ENCODE assay signal across 7 mouse cellular contexts in the genomic region with DNA sequence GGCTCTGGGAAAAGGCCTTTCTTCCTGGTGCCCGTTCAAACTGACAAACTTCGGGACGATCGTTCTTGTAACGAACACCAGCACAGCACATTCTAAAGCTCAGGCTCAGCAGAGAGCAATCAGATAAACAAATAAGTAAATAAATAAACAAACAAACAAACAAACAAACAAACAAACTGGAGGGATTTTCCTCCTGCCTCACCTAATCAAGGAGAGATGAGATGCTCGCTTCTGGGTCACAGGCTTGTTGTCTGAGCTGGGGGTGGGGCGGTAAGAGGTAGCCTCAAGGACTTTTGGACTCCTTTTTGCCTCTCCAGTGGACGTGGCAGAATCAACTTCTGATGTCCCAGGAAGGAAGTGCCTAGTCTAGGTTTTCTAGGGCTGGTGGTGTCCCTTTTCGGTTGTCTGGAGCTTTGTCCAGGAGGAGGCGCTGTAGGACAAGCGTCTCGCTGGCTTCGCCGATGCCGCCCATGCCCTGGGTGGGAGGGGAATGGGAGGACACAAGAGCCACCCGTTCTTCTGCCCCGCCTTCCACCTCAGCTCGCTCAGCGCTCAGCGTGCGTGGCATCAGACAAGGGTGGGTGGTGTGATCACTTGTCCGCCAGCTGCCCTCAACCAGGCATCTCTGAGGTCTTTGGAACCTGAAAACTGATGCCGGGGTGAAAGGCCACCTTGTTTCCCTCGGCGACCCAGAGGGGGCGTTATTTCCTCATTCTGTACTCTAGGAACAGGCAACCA. TPM values are rescaled to one million over a fixed set of nuclear protein-coding genes. Genes with fewer than 3 reads are reported as not detected.
DNase-seq lines count a peak whose midpoint lies in the region; ATAC-seq and TF ChIP-seq lines count a peak whose summit lies in the region.

No protein-coding gene starts in this region.

- H3K36me3 ChIP-seq in megakaryocyte, embryonic 14.5 days (replicated peaks; ENCODE audit: low read length), result no peaks in the 10 kb centered on the region

- no peak overlapping the region for H3K4me3 ChIP-seq in left cerebral cortex, adult 2 months
- H3K4me3 ChIP-seq in megakaryocyte, embryonic 14.5 days (replicated peaks), result peak overlapping the region; percentile 89

- peak; percentile 98 for DNase-seq in adipocyte (ENCODE audit: low spot score)
- DNase-seq in gastrocnemius, postnatal 14 days, result peak; percentile 91
- DNase-seq in induced T-regulatory cell, adult 2 months (ENCODE audit: low read depth), result peak; percentile 82
- peak; percentile 70 to 73 for DNase-seq in left cerebral cortex, adult 2 months (ENCODE audit: extremely low spot score in 1 of 2, low spot score in 2 of 2)
- DNase-seq in skeletal muscle tissue, adult 2 months (ENCODE audit: low read depth, low spot score), result peak; percentile 77

- intact Hi-C loops in gastrocnemius, postnatal 14 days (cut with DNase I; ENCODE audit: low total_unique reads), result loop anchor here (2.0 to 10.0 kb wide), 3 partner anchors 247 to 879 kb away; no protein-coding TSS in a partner anchor
- intact Hi-C loops in left cerebral cortex, adult 2 months (cut with DNase I), result loop anchor here (1.0 to 5.0 kb wide), 4 partner anchors 249 to 597 kb away; no protein-coding TSS in a partner anchor

- H3K4me1 ChIP-seq in megakaryocyte, embryonic 14.5 days, result peaks cover 28% of the 10 kb centered on the region

- peak; percentile 74 for TF ChIP-seq CTCF in left cerebral cortex, adult 2 months (IDR thresholded peaks at IDR 0.05)

- no peaks in the 10 kb centered on the region for H3K9me3 ChIP-seq in megakaryocyte, embryonic 14.5 days

- no peak overlapping the region for H3K27ac ChIP-seq in left cerebral cortex, adult 2 months

- peak; percentile 95 for ATAC-seq in common myeloid progenitor, adult 5-6 weeks (replicated peaks; ENCODE audit: low read depth, poor library complexity, severe bottlenecking)

- peaks cover 85% of the 10 kb centered on the region for H3K27me3 ChIP-seq in megakaryocyte, embryonic 14.5 days (replicated peaks)

RNA-seq across cellular contexts. Expression of a gene that starts 3.9 kb away (rescaled TPM):
- not detected in 2 replicates for total RNA-seq in common myeloid progenitor, adult 5-6 weeks (2017)
- total RNA-seq in gastrocnemius, postnatal 14 days (2021), result 1 to 10 TPM; 1.4 to 2.7 TPM
- total RNA-seq in left cerebral cortex, adult 2 months (2021), result not detected
- polyA plus RNA-seq in megakaryocyte, embryonic 14.5 days (2012; ENCODE audit: insufficient read depth, low replicate concordance), result not detected in 2 replicates

RNA-seq across cellular contexts. Expression of a gene that starts 3.9 kb away (rescaled TPM):
- total RNA-seq in common myeloid progenitor, adult 5-6 weeks (2017), result not detected in 2 replicates
- total RNA-seq in gastrocnemius, postnatal 14 days (2021), result not detected
- not detected for total RNA-seq in left cerebral cortex, adult 2 months (2021)
- polyA plus RNA-seq in megakaryocyte, embryonic 14.5 days (2012; ENCODE audit: insufficient read depth, low replicate concordance), result not detected in 2 replicates

RNA-seq across cellular contexts. Expression of a gene that starts 10.9 kb away (rescaled TPM):
- not detected in 2 replicates for total RNA-seq in common myeloid progenitor, adult 5-6 weeks (2017)
- under 1 TPM; 0.33 to 0.35 TPM for total RNA-seq in gastrocnemius, postnatal 14 days (2021)
- total RNA-seq in left cerebral cortex, adult 2 months (2021), result not detected
- polyA plus RNA-seq in megakaryocyte, embryonic 14.5 days (2012; ENCODE audit: insufficient read depth, low replicate concordance), result not detected in 2 replicates

RNA-seq across cellular contexts. Expression of a gene that starts 11.3 kb away (rescaled TPM):
- not detected in 2 replicates for total RNA-seq in common myeloid progenitor, adult 5-6 weeks (2017)
- 10 to 100 TPM; 30.0 to 38.2 TPM for total RNA-seq in gastrocnemius, postnatal 14 days (2021)
- not detected for total RNA-seq in left cerebral cortex, adult 2 months (2021)
- polyA plus RNA-seq in megakaryocyte, embryonic 14.5 days (2012; ENCODE audit: insufficient read depth, low replicate concordance), result not detected in 2 replicates

RNA-seq across cellular contexts. Expression of a gene that starts 18.1 kb away (rescaled TPM):
- not detected in 2 replicates for total RNA-seq in common myeloid progenitor, adult 5-6 weeks (2017)
- total RNA-seq in gastrocnemius, postnatal 14 days (2021), result 10 to 100 TPM; 14.8 to 18.8 TPM
- not detected for total RNA-seq in left cerebral cortex, adult 2 months (2021)
- polyA plus RNA-seq in megakaryocyte, embryonic 14.5 days (2012; ENCODE audit: insufficient read depth, low replicate concordance), result not detected in 2 replicates
